Mouse (Mus musculus) cerebellum, postnatal 10 days (tissue): ENCODE data around the gene Ets1.

Source experiments
- DNase-seq, 2 experiments: peaks; one replicate each; pipeline ENCODE4 v3.0.0; 2021; ENCODE audit warnings: mixed read lengths in 2 of 2

Gene Ets1

GRCm38 (mm10) chr9:32713106-32713505, 77.1 kb downstream of the Ets1 start:
- DNase-seq, result no peak

GRCm38 (mm10) chr9:32713790-32714189, 77.8 kb downstream of the Ets1 start:
- no peak for DNase-seq

GRCm38 (mm10) chr9:32714487-32714886, 78.5 kb downstream of the Ets1 start:
- DNase-seq, result no peak

- peak; percentile 30 to 46 for DNase-seq
Observed at GRCm38 (mm10) chr9:32715806-32716466, 79.9 kb downstream of the Ets1 start.

- DNase-seq, result peak; percentile 23 to 39
Observed at GRCm38 (mm10) chr9:32717268-32717920, 81.4 kb downstream of the Ets1 start.

- peak; percentile 11 to 32 for DNase-seq
Observed at GRCm38 (mm10) chr9:32717931-32718820, 82.2 kb downstream of the Ets1 start.

GRCm38 (mm10) chr9:32718868-32719267, 82.8 kb downstream of the Ets1 start:
- no peak for DNase-seq

GRCm38 (mm10) chr9:32719941-32720263, 83.9 kb downstream of the Ets1 start:
- no peak for DNase-seq

GRCm38 (mm10) chr9:32720264-32721031, 84.4 kb downstream of the Ets1 start:
- no peak for DNase-seq

- DNase-seq, result no peak
Observed at GRCm38 (mm10) chr9:32721081-32721480, 85.1 kb downstream of the Ets1 start.

GRCm38 (mm10) chr9:32722205-32722604, 86.2 kb downstream of the Ets1 start:
- no peak for DNase-seq

- no peak for DNase-seq
Observed at GRCm38 (mm10) chr9:32722969-32723368, 86.9 kb downstream of the Ets1 start.

- no peak for DNase-seq
Observed at GRCm38 (mm10) chr9:32724131-32724825, 88.3 kb downstream of the Ets1 start.

- no peak for DNase-seq
Observed at GRCm38 (mm10) chr9:32725902-32726301, 89.9 kb downstream of the Ets1 start.

GRCm38 (mm10) chr9:32726595-32726994, 90.6 kb downstream of the Ets1 start:
- DNase-seq, result no peak

- DNase-seq, result no peak
Observed at GRCm38 (mm10) chr9:32727058-32727457, 91.0 kb downstream of the Ets1 start.

- no peak for DNase-seq
Observed at GRCm38 (mm10) chr9:32728306-32728705, 92.3 kb downstream of the Ets1 start.

GRCm38 (mm10) chr9:32728806-32729205, 92.8 kb downstream of the Ets1 start:
- no peak for DNase-seq

GRCm38 (mm10) chr9:32729207-32729606, 93.2 kb downstream of the Ets1 start:
- no peak for DNase-seq

GRCm38 (mm10) chr9:32730001-32730655, 94.1 kb downstream of the Ets1 start:
- no peak for DNase-seq
